Mouse (Mus musculus): ENCODE measurements around the gene Nol10. TPM values are rescaled to one million over a fixed set of nuclear protein-coding genes. Genes with fewer than 3 reads are reported as not detected.

Nol10 gene
- polyA plus RNA-seq, 1 experiment from 2014 or later: 20.1 TPM

DNA sequence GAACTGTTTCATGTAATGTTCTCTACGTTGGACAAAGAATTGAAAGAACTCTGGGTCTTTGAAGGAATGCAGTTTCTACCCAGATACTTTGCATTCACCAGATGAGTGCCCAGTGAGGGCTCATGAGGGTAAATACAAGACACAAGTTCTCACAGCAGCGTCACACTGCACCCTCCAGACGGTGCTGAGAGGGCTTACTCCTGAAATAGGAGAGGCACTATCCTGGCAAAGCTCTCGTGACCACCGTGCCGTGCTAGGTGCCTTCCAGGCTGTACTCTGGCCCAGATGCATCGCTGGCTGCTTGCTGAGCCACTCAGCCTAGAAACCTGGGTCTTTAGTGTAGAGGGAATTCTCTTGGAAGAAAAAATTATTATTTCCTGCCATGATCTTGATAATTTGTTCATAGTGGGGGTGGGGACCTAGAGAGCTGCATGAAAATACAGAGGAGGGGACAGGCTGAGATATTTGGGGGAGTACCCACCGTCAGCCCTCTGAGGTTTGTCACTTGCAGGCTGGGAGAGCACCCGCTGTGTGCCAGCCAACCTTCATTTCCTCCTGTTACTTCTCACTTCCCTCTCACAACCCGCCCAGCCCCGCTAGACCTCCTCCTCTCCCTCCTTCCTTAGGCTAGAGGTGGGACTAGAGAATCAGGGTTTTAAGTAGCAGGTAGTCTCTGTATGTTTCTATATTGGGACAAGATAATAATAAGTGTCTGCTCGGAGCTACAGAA, 63.7 kb downstream of the Nol10 start:
- no peak overlapping the region for H3K27ac ChIP-seq (ENCODE audit: low read depth, low read length)
- no peaks in the 10 kb centered on the region for H3K9me3 ChIP-seq (ENCODE audit: control insufficient read depth, low read length)
- H3K27me3 ChIP-seq (replicated peaks; ENCODE audit: control insufficient read depth, insufficient read depth, low read length): no peaks in the 10 kb centered on the region
- H3K4me2 ChIP-seq (ENCODE audit: low read length): no peak overlapping the region
- no peak for ATAC-seq
- H3K36me3 ChIP-seq (ENCODE audit: control insufficient read depth, insufficient read depth, low read length): peaks cover 7% of the 10 kb centered on the region; the same call in 1 of the 2 replicates
- H3K9ac ChIP-seq (ENCODE audit: low read depth, low read length): no peak overlapping the region
- no peak overlapping the region for H3K4me3 ChIP-seq (ENCODE audit: low read length)
- 81% methylated on average over 12 of the region's 12 CpGs for WGBS
- H3K4me1 ChIP-seq (ENCODE audit: control insufficient read depth, insufficient read depth, low read depth, low read length): no peaks in the 10 kb centered on the region

DNA sequence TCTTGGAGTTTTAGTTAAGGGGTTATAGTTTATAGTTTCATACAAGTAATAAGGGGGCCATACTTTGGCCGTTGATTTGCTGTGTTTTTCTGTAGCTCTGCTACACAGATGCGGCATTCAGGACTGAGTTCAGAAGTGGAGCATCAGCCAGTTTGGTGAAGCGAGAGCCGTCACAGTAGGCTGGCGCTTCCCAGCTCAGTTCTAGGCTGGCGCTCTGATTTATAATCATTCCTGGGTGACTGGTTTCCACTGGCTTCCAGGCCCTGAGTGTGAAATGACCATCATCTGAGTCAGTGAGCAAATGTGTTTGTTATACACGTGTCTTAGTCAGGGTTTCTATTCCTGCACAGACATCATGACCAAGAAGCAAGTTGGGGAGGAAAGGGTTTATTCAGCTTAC, 66.5 kb downstream of the Nol10 start:
- Histone ChIP-seq H3K4me3 (ENCODE audit: low read length) (no peak overlapping the region), H3K4me2 (ENCODE audit: low read length) (no peak overlapping the region), H3K9ac (ENCODE audit: low read depth, low read length) (no peak overlapping the region), H3K4me1 (ENCODE audit: control insufficient read depth, insufficient read depth, low read depth, low read length) (no peaks in the 10 kb centered on the region), H3K27me3 (replicated peaks; ENCODE audit: control insufficient read depth, insufficient read depth, low read length) (no peaks in the 10 kb centered on the region), H3K9me3 (ENCODE audit: control insufficient read depth, low read length) (no peaks in the 10 kb centered on the region), H3K27ac (ENCODE audit: low read depth, low read length) (no peak overlapping the region), H3K36me3 (ENCODE audit: control insufficient read depth, insufficient read depth, low read length) (peaks cover 12% of the 10 kb centered on the region; the same call in 1 of the 2 replicates)
- ATAC-seq: no peak
- WGBS: 86% methylated on average over 7 of the region's 7 CpGs

DNA sequence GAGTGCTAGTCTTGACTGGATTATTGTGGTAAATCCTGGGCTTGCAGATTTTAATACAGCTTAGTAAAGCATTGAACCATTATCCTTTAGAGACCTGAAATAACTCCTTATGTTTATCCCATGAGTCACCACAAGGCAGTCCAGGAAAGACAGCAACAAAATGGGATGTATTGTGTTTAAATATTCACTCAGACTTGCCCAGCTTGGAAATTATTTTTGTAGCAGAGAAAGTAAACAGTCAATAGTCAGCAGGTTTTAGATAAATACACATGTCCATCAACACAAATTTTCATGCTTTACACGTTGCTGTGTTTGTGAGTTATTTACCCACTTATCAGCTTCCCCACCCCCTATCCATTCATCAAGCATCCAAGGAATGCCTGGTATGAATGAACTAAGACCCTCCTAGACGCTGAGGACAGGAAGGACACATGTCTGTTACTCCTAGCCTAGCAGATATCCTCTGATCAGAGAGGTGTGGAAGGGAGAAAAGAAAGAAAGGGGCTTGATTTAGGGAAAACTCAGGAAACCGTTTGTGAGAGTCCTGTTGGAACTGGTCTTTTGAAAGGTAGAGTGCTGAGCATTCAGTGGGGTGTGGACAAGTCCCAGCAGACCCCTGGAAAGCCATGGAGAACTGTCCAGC, 72.0 kb downstream of the Nol10 start:
- WGBS: 50% methylated on average over 3 of the region's 3 CpGs
- Histone ChIP-seq H3K27ac (ENCODE audit: low read depth, low read length) (no peak overlapping the region), H3K9me3 (ENCODE audit: control insufficient read depth, low read length) (no peaks in the 10 kb centered on the region), H3K4me2 (ENCODE audit: low read length) (no peak overlapping the region), H3K9ac (ENCODE audit: low read depth, low read length) (no peak overlapping the region), H3K4me3 (ENCODE audit: low read length) (no peak overlapping the region), H3K4me1 (ENCODE audit: control insufficient read depth, insufficient read depth, low read depth, low read length) (no peaks in the 10 kb centered on the region), H3K27me3 (replicated peaks; ENCODE audit: control insufficient read depth, insufficient read depth, low read length) (no peaks in the 10 kb centered on the region), H3K36me3 (ENCODE audit: control insufficient read depth, insufficient read depth, low read length) (peaks cover 15% of the 10 kb centered on the region)
- no peak for ATAC-seq

DNA sequence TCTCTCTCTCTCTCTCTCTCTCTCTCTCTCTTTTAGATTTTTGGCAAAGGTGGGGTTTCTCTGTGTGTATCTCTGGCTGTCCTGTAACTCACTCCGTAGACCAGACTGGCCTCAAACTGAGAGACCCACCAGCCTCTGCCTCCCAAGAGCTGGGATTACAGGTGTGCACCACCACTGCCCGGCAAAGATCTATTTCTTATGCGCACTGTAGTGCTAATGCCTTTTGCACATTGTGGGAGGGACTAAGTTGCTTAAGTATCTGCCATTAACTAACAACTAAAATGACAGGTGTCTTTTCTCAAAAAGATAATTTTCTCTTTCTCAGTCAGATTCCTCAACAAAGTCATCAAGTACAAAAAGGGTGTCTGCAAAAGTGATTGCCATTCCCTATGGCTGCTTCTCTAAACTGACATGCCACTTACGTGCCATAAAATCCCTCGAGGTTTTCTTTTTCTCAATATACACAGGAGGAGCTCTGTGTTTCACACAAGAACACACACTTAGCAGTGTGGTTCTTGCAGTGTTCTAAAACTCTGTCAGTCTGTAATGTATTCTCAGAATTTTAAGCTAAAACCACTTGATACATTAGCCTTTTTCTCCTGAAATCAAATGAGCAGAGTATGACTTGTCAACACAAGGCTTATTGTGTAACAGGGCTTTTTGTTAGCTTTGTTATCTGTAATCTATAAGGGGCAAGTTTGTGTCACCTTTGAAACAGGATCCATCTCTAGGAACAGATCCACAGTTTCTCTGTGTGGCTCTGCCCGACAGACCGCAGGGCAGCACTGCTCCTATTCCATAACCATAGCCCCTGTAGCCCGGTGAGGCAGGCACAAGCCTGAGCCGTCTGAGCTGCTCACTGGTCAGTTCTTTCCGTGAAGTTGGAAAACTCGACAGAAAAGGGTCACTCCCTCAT, 77.3 kb downstream of the Nol10 start:
- H3K4me1 ChIP-seq (ENCODE audit: control insufficient read depth, insufficient read depth, low read depth, low read length): no peaks in the 10 kb centered on the region
- H3K9me3 ChIP-seq (ENCODE audit: control insufficient read depth, low read length): no peaks in the 10 kb centered on the region
- H3K27me3 ChIP-seq (replicated peaks; ENCODE audit: control insufficient read depth, insufficient read depth, low read length): no peaks in the 10 kb centered on the region
- ATAC-seq: no peak
- no peak overlapping the region for H3K4me3 ChIP-seq (ENCODE audit: low read length)
- 86% methylated on average over 11 of the region's 11 CpGs for WGBS
- peaks cover 7% of the 10 kb centered on the region for H3K36me3 ChIP-seq (ENCODE audit: control insufficient read depth, insufficient read depth, low read length)
- H3K27ac ChIP-seq (ENCODE audit: low read depth, low read length): no peak overlapping the region
- H3K9ac ChIP-seq (ENCODE audit: low read depth, low read length): no peak overlapping the region
- H3K4me2 ChIP-seq (ENCODE audit: low read length): no peak overlapping the region

DNA sequence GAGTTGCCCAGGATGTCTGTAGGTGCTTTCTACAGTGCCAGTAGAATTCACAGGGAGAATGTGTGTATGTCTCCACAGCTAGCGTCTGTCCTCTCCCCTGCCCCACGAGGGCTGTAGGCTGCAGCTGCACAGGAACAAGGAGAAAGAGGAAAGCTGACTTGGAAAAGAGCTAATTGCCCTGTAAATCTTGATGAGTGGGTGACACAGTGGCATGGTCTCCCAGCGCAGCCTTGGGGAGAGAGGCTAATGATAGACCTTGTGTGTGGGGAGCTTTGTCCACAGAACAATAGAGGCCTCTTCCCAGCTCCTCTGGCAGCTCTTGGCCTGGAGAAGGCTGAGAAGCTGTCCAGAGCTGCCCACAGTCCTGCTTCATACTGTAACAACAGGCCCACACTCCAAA, 78.5 kb downstream of the Nol10 start:
- Histone ChIP-seq H3K4me2 (ENCODE audit: low read length) (no peak overlapping the region), H3K27ac (ENCODE audit: low read depth, low read length) (no peak overlapping the region), H3K4me1 (ENCODE audit: control insufficient read depth, insufficient read depth, low read depth, low read length) (no peaks in the 10 kb centered on the region), H3K27me3 (replicated peaks; ENCODE audit: control insufficient read depth, insufficient read depth, low read length) (no peaks in the 10 kb centered on the region), H3K9me3 (ENCODE audit: control insufficient read depth, low read length) (no peaks in the 10 kb centered on the region), H3K9ac (ENCODE audit: low read depth, low read length) (no peak overlapping the region), H3K36me3 (ENCODE audit: control insufficient read depth, insufficient read depth, low read length) (peaks cover 6% of the 10 kb centered on the region), H3K4me3 (ENCODE audit: low read length) (no peak overlapping the region)
- 54% methylated on average over 3 of the region's 3 CpGs for WGBS
- ATAC-seq: peak; percentile 64

DNA sequence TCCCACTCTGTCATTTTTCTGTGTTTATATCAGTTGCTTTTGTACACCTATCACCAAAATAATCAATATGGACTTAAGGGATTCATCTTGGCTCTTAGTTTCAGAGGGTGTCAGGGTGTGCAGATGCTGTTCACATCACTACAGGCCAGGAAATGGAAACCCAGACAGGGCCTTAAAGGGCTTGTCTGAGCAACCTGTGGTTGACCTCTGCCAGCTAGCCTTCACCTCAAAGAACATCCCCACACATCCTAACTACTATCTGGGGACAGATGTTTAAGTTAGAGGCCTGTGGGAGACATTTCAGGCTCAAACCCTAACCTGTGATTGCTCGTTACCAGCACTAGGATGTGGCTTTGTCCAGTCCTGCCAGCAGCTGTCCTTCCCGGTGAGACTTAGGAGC, 82.3 kb downstream of the Nol10 start:
- no peak overlapping the region for H3K9ac ChIP-seq (ENCODE audit: low read depth, low read length)
- no peaks in the 10 kb centered on the region for H3K27me3 ChIP-seq (replicated peaks; ENCODE audit: control insufficient read depth, insufficient read depth, low read length)
- H3K9me3 ChIP-seq (ENCODE audit: control insufficient read depth, low read length): no peaks in the 10 kb centered on the region
- ATAC-seq: no peak
- peaks cover 4% of the 10 kb centered on the region for H3K36me3 ChIP-seq (ENCODE audit: control insufficient read depth, insufficient read depth, low read length)
- no peak overlapping the region for H3K4me3 ChIP-seq (ENCODE audit: low read length)
- H3K4me1 ChIP-seq (ENCODE audit: control insufficient read depth, insufficient read depth, low read depth, low read length): no peaks in the 10 kb centered on the region
- H3K27ac ChIP-seq (ENCODE audit: low read depth, low read length): no peak overlapping the region
- no peak overlapping the region for H3K4me2 ChIP-seq (ENCODE audit: low read length)
- 79% methylated on average over 2 of the region's 2 CpGs for WGBS

DNA sequence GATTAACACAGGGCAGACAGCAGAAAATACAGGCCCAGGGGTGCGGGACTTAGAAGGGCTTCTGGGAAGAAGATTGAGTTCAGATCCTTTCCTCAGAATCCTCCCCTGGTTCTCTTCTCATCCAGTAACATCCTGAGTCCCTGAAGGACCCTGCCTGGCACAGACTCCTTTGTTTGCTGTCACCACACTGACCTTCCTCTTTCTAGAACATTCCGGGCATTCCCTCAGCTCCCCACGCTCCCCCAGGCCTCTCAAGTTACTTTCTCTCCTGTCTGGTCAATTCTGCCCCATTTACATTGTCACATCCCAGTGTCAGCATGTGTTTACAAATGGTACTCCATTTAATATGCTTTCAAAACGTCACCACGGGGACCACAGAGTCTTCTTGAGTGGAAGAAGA, 82.9 kb downstream of the Nol10 start:
- 83% methylated on average over 5 of the region's 5 CpGs for WGBS
- no peak for ATAC-seq

DNA sequence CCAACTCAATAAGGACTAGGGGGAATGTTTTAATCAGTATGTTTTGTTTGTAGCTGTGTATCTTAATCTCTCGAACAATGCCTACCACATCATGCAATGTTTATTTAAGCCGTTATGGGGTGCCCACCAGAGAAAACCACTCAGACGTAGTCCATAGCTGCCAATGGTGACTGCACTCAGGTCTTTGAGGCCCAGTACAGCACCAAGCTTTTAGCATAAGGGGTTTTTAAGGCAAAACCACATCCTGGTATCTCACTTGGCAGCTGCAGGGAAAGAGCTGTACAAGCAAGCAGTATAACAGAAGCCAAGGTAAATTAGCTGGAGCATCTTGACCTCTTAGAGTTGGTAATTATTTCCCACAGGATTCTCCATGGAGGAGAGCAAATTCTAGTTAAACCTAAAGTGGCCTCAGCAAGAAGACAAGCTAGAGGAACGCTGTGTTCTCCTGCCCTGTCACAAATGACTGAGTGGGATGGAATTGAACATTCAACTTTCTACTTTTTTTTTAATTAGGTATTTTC, 83.6 kb downstream of the Nol10 start:
- 88% methylated on average over 4 of the region's 4 CpGs for WGBS
- no peak overlapping the region for H3K27ac ChIP-seq (ENCODE audit: low read depth, low read length)
- no peak for ATAC-seq
- no peak overlapping the region for H3K9ac ChIP-seq (ENCODE audit: low read depth, low read length)
- H3K27me3 ChIP-seq (replicated peaks; ENCODE audit: control insufficient read depth, insufficient read depth, low read length): no peaks in the 10 kb centered on the region
- no peaks in the 10 kb centered on the region for H3K9me3 ChIP-seq (ENCODE audit: control insufficient read depth, low read length)
- H3K36me3 ChIP-seq (ENCODE audit: control insufficient read depth, insufficient read depth, low read length): peaks cover 4% of the 10 kb centered on the region; the same call in 1 of the 2 replicates
- H3K4me1 ChIP-seq (ENCODE audit: control insufficient read depth, insufficient read depth, low read depth, low read length): no peaks in the 10 kb centered on the region
- no peak overlapping the region for H3K4me2 ChIP-seq (ENCODE audit: low read length)
- no peak overlapping the region for H3K4me3 ChIP-seq (ENCODE audit: low read length)

More for the DNA sequence above, 82.9 kb downstream of the Nol10 start:
- Histone ChIP-seq H3K4me2 (ENCODE audit: low read length) (no peak overlapping the region), H3K36me3 (ENCODE audit: control insufficient read depth, insufficient read depth, low read length) (peaks cover 4% of the 10 kb centered on the region; the same call in 1 of the 2 replicates), H3K4me1 (ENCODE audit: control insufficient read depth, insufficient read depth, low read depth, low read length) (no peaks in the 10 kb centered on the region), H3K27me3 (replicated peaks; ENCODE audit: control insufficient read depth, insufficient read depth, low read length) (no peaks in the 10 kb centered on the region), H3K27ac (ENCODE audit: low read depth, low read length) (no peak overlapping the region), H3K4me3 (ENCODE audit: low read length) (no peak overlapping the region), H3K9ac (ENCODE audit: low read depth, low read length) (no peak overlapping the region), H3K9me3 (ENCODE audit: control insufficient read depth, low read length) (no peaks in the 10 kb centered on the region)

DNA sequence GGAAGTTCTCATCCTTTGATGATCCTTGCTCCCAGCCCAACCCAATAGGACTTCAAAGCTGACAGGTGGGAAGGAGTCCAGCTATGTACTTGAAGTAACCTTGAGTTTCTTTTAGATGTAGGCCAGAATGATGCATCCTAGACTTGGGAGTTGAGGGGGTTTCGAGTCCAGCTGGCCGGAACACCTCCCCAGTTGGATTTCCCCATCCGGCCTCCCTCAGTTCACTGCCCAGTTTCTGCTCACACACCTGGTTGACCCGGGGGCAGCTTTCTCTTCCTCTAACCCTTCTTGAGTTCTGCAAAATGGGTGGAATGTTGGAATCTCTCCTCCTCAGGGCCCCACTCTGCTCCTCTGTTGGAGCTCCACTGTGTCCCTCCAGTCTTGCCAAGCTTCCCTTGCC, 85.5 kb downstream of the Nol10 start:
- Histone ChIP-seq H3K4me2 (ENCODE audit: low read length) (no peak overlapping the region), H3K36me3 (ENCODE audit: control insufficient read depth, insufficient read depth, low read length) (peaks cover 4% of the 10 kb centered on the region; the same call in 1 of the 2 replicates), H3K9ac (ENCODE audit: low read depth, low read length) (no peak overlapping the region), H3K27ac (ENCODE audit: low read depth, low read length) (no peak overlapping the region), H3K4me3 (ENCODE audit: low read length) (no peak overlapping the region), H3K27me3 (replicated peaks; ENCODE audit: control insufficient read depth, insufficient read depth, low read length) (no peaks in the 10 kb centered on the region), H3K4me1 (ENCODE audit: control insufficient read depth, insufficient read depth, low read depth, low read length) (no peaks in the 10 kb centered on the region), H3K9me3 (ENCODE audit: control insufficient read depth, low read length) (no peaks in the 10 kb centered on the region)
- no peak for ATAC-seq
- WGBS: 98% methylated on average over 4 of the region's 4 CpGs
